Mouse (Mus musculus) intestine, embryonic 16.5 days (tissue): ENCODE results near the gene Stim1. TPM values are rescaled to one million over a fixed set of nuclear protein-coding genes. Genes with fewer than 3 reads are reported as not detected.
A peak's percentile ranks its signal among the peaks of the same experiment; 100 is the strongest.

Experiments
- ATAC-seq: fragments of 200-750 bp; cut with Nextera tagmentation; 2 replicates; pipeline ENCODE4 v1.8.0; 2017; ENCODE audit warnings: moderate TSS enrichment, moderate library complexity
- H3K27ac ChIP-seq: fragments of 300-500 bp; sonication (generic); 2 replicates; pipeline ENCODE4 v1.5.1; 2014; ENCODE audit warnings: mild to moderate bottlenecking, low read length
- H3K27me3 ChIP-seq: fragments of 300-500 bp; sonication (generic); replicated peaks from 2 replicates; pipeline ENCODE4 v1.6.1; 2014; ENCODE audit warnings: low read length, control low read depth, mixed read lengths; ENCODE audit not compliant: control insufficient read depth, insufficient read depth
- H3K36me3 ChIP-seq: fragments of 300-500 bp; sonication (generic); 2 replicates; pipeline ENCODE4 v1.6.1; 2014; ENCODE audit warnings: low read length, control low read depth; ENCODE audit not compliant: control insufficient read depth, insufficient read depth
- H3K4me1 ChIP-seq: fragments of 300-500 bp; sonication (generic); 2 replicates; pipeline ENCODE4 v1.6.1; 2014; ENCODE audit warnings: low read length, control low read depth, mixed read lengths; ENCODE audit not compliant: control insufficient read depth, insufficient read depth
- H3K4me2 ChIP-seq: fragments of 300-500 bp; sonication (generic); 2 replicates; pipeline ENCODE4 v1.6.1; 2014; ENCODE audit warnings: low read depth, low read length, control low read depth
- H3K4me3 ChIP-seq: fragments of 300-500 bp; sonication (generic); 2 replicates; pipeline ENCODE4 v1.5.1; 2014; ENCODE audit warnings: mild to moderate bottlenecking, low read length
- H3K9ac ChIP-seq: fragments of 300-500 bp; sonication (generic); 2 replicates; pipeline ENCODE4 v1.6.1; 2014; ENCODE audit warnings: low read depth, low read length
- H3K9me3 ChIP-seq: fragments of 300-500 bp; sonication (generic); 2 replicates; pipeline ENCODE4 v1.6.1; 2016; ENCODE audit warnings: low read length, control low read depth; ENCODE audit not compliant: control insufficient read depth
- WGBS: fragments of 180-500 bp; shearing (Covaris S2); extraction: QIAGEN DNeasy Blood & Tissue Kit; methylation state at CpG from one replicate; pipeline ENCODE4 v1.1.7; 2014; 5-methylcytosine and 5-hydroxymethylcytosine counted together
- polyA plus RNA-seq: library from polyadenylated mRNA; unstranded; fragments of >200 nt; fragmentation: Nextera tagmentation; extraction: Ambion mirVana; gene quantifications from 2 replicates; pipeline ENCODE4 v1.2.1, GENCODE M21; 2015

Stim1 gene
- polyA plus RNA-seq, 1 experiment from 2014 or later: 21.1 TPM

- no peaks in the 10 kb centered on the region for H3K4me1 ChIP-seq
- H3K9ac ChIP-seq: no peak overlapping the region
- no peaks in the 10 kb centered on the region for H3K9me3 ChIP-seq
- no peaks in the 10 kb centered on the region for H3K27me3 ChIP-seq
- no peak overlapping the region for H3K4me2 ChIP-seq
- no peak for ATAC-seq
- peaks cover 14% of the 10 kb centered on the region for H3K36me3 ChIP-seq
- H3K4me3 ChIP-seq: no peak overlapping the region
- H3K27ac ChIP-seq: no peak overlapping the region
- 67% methylated on average over 4 of the region's 4 CpGs for WGBS
These were observed 34.5 kb upstream of the Stim1 start for GRCm38 (mm10) chr7:102233059-102233458.

GRCm38 (mm10) chr7:102238686-102239286, 28.8 kb upstream of the Stim1 start:
- Histone ChIP-seq H3K4me1 (peaks cover 18% of the 10 kb centered on the region), H3K9me3 (no peaks in the 10 kb centered on the region), H3K4me2 (no peak overlapping the region), H3K36me3 (peaks cover 23% of the 10 kb centered on the region; the same call in 1 of the 2 replicates), H3K9ac (no peak overlapping the region), H3K4me3 (no peak overlapping the region), H3K27ac (no peak overlapping the region), H3K27me3 (no peaks in the 10 kb centered on the region)
- no peak for ATAC-seq
- 83% methylated on average over 8 of the region's 8 CpGs for WGBS

- Histone ChIP-seq H3K27me3 (no peaks in the 10 kb centered on the region), H3K36me3 (peaks cover 23% of the 10 kb centered on the region; the same call in 1 of the 2 replicates), H3K4me3 (no peak overlapping the region), H3K9me3 (no peaks in the 10 kb centered on the region), H3K4me2 (no peak overlapping the region), H3K9ac (no peak overlapping the region), H3K4me1 (peaks cover 26% of the 10 kb centered on the region), H3K27ac (no peak overlapping the region)
- 86% methylated on average over 16 of the region's 16 CpGs for WGBS
- no peak for ATAC-seq
These were observed 28.0 kb upstream of the Stim1 start for GRCm38 (mm10) chr7:102239591-102239990.

GRCm38 (mm10) chr7:102242371-102242770, 25.2 kb upstream of the Stim1 start:
- Histone ChIP-seq H3K4me1 (peaks cover 53% of the 10 kb centered on the region), H3K9me3 (no peaks in the 10 kb centered on the region), H3K36me3 (0 out of 2 replicates have a peak, but pooled peaks cover 11% of the 10 kb centered on the region), H3K9ac (no peak overlapping the region), H3K27me3 (no peaks in the 10 kb centered on the region), H3K27ac (peak overlapping the region; percentile 30), H3K4me2 (no peak overlapping the region), H3K4me3 (no peak overlapping the region)
- WGBS: 79% methylated on average over 5 of the region's 5 CpGs
- no peak for ATAC-seq

- peaks cover 59% of the 10 kb centered on the region for H3K4me1 ChIP-seq
- H3K9me3 ChIP-seq: no peaks in the 10 kb centered on the region
- H3K27ac ChIP-seq: peak overlapping the region; percentile 30
- no peaks in the 10 kb centered on the region for H3K27me3 ChIP-seq
- WGBS: 62% methylated on average over 3 of the region's 3 CpGs
- H3K36me3 ChIP-seq: 0 out of 2 replicates have a peak, but pooled peaks cover 9% of the 10 kb centered on the region
- no peak overlapping the region for H3K4me3 ChIP-seq
- no peak overlapping the region for H3K9ac ChIP-seq
- no peak overlapping the region for H3K4me2 ChIP-seq
- peak; percentile 37 for ATAC-seq
These were observed 24.7 kb upstream of the Stim1 start for GRCm38 (mm10) chr7:102242917-102243316.

- Histone ChIP-seq H3K4me3 (no peak overlapping the region), H3K4me2 (no peak overlapping the region), H3K9ac (no peak overlapping the region), H3K36me3 (0 out of 2 replicates have a peak, but pooled peaks cover 9% of the 10 kb centered on the region), H3K27ac (peak overlapping the region; percentile 78), H3K9me3 (no peaks in the 10 kb centered on the region), H3K27me3 (no peaks in the 10 kb centered on the region), H3K4me1 (peaks cover 68% of the 10 kb centered on the region)
- ATAC-seq: peak; percentile 16; the same call in 1 of the 2 replicates
- 68% methylated on average over 2 of the region's 2 CpGs for WGBS
These were observed 23.7 kb upstream of the Stim1 start for GRCm38 (mm10) chr7:102243870-102244269.

- no peaks in the 10 kb centered on the region for H3K9me3 ChIP-seq
- H3K4me3 ChIP-seq: no peak overlapping the region
- H3K4me1 ChIP-seq: peaks cover 69% of the 10 kb centered on the region
- H3K27me3 ChIP-seq: no peaks in the 10 kb centered on the region
- 69% methylated on average over 3 of the region's 3 CpGs for WGBS
- no peak overlapping the region for H3K4me2 ChIP-seq
- H3K9ac ChIP-seq: no peak overlapping the region
- H3K36me3 ChIP-seq: 0 out of 2 replicates have a peak, but pooled peaks cover 6% of the 10 kb centered on the region
- peak overlapping the region; percentile 53 for H3K27ac ChIP-seq
- ATAC-seq: peak; percentile 4; the same call in 1 of the 2 replicates
These were observed 22.6 kb upstream of the Stim1 start for GRCm38 (mm10) chr7:102244782-102245535.

- Histone ChIP-seq H3K9ac (peak overlapping the region; percentile 14; the same call in 1 of the 2 replicates), H3K4me1 (peaks cover 69% of the 10 kb centered on the region), H3K27me3 (no peaks in the 10 kb centered on the region), H3K4me2 (0 out of 2 replicates have a peak overlapping the region, but pooled peaks have one; percentile 84), H3K36me3 (0 out of 2 replicates have a peak, but pooled peaks cover 5% of the 10 kb centered on the region), H3K27ac (peak overlapping the region; percentile 31), H3K4me3 (no peak overlapping the region), H3K9me3 (no peaks in the 10 kb centered on the region)
- WGBS: 0% methylated on average over 1 of the region's 1 CpGs
- ATAC-seq: no peak
These were observed 21.8 kb upstream of the Stim1 start for GRCm38 (mm10) chr7:102245775-102246174.

- 44% methylated on average over 6 of the region's 6 CpGs for WGBS
- peaks cover 71% of the 10 kb centered on the region for H3K4me1 ChIP-seq
- H3K36me3 ChIP-seq: no peaks in the 10 kb centered on the region
- ATAC-seq: no peak
- H3K9me3 ChIP-seq: no peaks in the 10 kb centered on the region
- peak overlapping the region; percentile 31 for H3K27ac ChIP-seq
- no peaks in the 10 kb centered on the region for H3K27me3 ChIP-seq
- H3K4me2 ChIP-seq: peak overlapping the region; percentile 84; the same call in 1 of the 2 replicates
- H3K9ac ChIP-seq: peak overlapping the region; percentile 14; the same call in 1 of the 2 replicates
- H3K4me3 ChIP-seq: no peak overlapping the region
These were observed 21.3 kb upstream of the Stim1 start for GRCm38 (mm10) chr7:102246265-102246664.
